Mouse (Mus musculus) limb, embryonic 12.5 days (tissue): Measurements from ENCODE around the gene Eci1. TPM values are rescaled to one million over a fixed set of nuclear protein-coding genes. Genes with fewer than 3 reads are reported as not detected.
"Not testable (repeated sequence)": the region's sequence is repeated elsewhere in the genome, so short reads cannot be mapped to it uniquely, and the experiment has no call there.

Experiments used
- ATAC-seq: fragments of 200-750 bp; cut with Nextera tagmentation; 2 replicates; pipeline ENCODE4 v1.8.0; 2017; ENCODE audit warnings: low read depth, moderate TSS enrichment; ENCODE audit not compliant: insufficient number of reproducible peaks, insufficient read depth, low FRiP score, low TSS enrichment
- H3K27ac ChIP-seq: fragments of 300-500 bp; sonication (generic); 2 replicates; pipeline ENCODE4 v1.5.1; 2016; ENCODE audit warnings: mild to moderate bottlenecking, moderate library complexity
- H3K27me3 ChIP-seq: fragments of 300-500 bp; sonication (generic); 2 replicates; pipeline ENCODE4 v1.6.1; 2016; ENCODE audit warnings: mild to moderate bottlenecking, moderate library complexity
- H3K36me3 ChIP-seq: fragments of 300-500 bp; sonication (generic); 2 replicates; pipeline ENCODE4 v1.6.1; 2016; ENCODE audit warnings: mild to moderate bottlenecking, moderate library complexity
- H3K4me1 ChIP-seq: fragments of 300-500 bp; sonication (generic); replicated peaks from 2 replicates; pipeline ENCODE4 v1.6.1; 2016
- H3K4me2 ChIP-seq: fragments of 300-500 bp; sonication (generic); 2 replicates; pipeline ENCODE4 v1.6.1; 2016; ENCODE audit warnings: mild to moderate bottlenecking, moderate library complexity
- H3K4me3 ChIP-seq: fragments of 300-500 bp; sonication (generic); replicated peaks from 2 replicates; pipeline ENCODE4 v1.5.1; 2016; ENCODE audit warnings: mild to moderate bottlenecking
- H3K9ac ChIP-seq: fragments of 300-500 bp; sonication (generic); replicated peaks from 2 replicates; pipeline ENCODE4 v1.6.1; 2016; ENCODE audit warnings: mild to moderate bottlenecking, moderate library complexity
- H3K9me3 ChIP-seq: fragments of 300-500 bp; sonication (generic); 2 replicates; pipeline ENCODE4 v1.6.1; 2016; ENCODE audit warnings: mild to moderate bottlenecking, moderate library complexity
- WGBS: fragments of 180-500 bp; shearing (Covaris S2); methylation state at CpG from one replicate; pipeline ENCODE4 v1.1.7; 2016; 5-methylcytosine and 5-hydroxymethylcytosine counted together
- polyA plus RNA-seq: library from polyadenylated mRNA; unstranded; fragments of >200 nt; fragmentation: Nextera tagmentation; extraction: Ambion mirVana; gene quantifications from 2 replicates; pipeline ENCODE4 v1.2.1, GENCODE M21; 2016

Gene Eci1
- polyA plus RNA-seq, 1 experiment from 2014 or later, result 102 TPM

DNA sequence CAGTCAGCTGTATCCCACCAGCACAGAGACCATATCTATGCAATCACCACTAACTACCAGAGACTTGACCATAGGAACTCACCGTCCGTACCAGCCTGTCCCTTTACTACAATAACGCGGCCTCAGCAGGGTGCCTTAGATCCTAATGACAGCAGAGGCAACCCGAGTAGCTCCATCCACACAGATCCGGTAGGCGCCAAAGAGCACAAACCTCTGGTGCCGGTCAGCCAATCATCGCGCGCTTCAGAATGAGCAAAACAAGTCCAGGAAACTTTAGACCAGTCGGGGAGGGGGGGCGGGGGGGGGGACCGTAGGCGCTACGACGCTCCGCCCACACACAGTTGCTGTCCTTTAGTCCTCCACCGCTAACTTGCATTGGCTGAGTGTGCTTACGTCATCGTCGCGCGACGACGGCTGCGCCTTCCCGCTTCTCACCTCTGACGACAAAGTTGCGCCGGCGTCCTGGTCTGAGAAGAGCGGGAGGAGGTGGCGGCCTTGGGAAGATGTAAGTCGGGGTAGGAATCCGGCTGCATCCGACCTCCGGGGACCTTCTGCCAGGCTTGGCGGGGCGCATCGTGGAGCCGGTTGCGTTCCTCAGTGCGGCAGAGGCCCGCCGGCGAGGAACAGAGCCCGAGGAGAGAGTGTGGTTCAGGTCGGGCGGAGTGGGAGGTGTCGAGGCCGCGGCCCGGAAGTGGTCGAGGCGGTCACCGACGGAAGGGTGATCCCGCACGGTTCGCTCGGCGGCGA lies 12.0 kb upstream of the Eci1 start, which contains the start of gene Rnps1:
Rnps1 (plus strand) TSS at position 336 of the 747 bp plus-strand sequence.
- Histone ChIP-seq H3K4me2 (peak within 1 kb of the TSS; percentile 96), H3K9me3 (no peaks in the 10 kb centered on the region), H3K4me3 (peak within 1 kb of the TSS; percentile 88), H3K4me1 (peaks cover 24% of the 10 kb centered on the region), H3K27me3 (no peaks in the 10 kb centered on the region), H3K27ac (peak within 1 kb of the TSS; percentile 95), H3K36me3 (peaks cover 54% of the 10 kb centered on the region), H3K9ac (peak within 1 kb of the TSS; percentile 93)
- peak; percentile 94 for ATAC-seq
- under 1% methylated on average over 63 of the region's 64 CpGs for WGBS

- WGBS, result under 1% methylated on average over 21 of the region's 21 CpGs
- Histone ChIP-seq H3K4me2 (peak overlapping the region; percentile 96), H3K27me3 (no peaks in the 10 kb centered on the region), H3K27ac (peak overlapping the region; percentile 95), H3K4me3 (peak overlapping the region; percentile 88), H3K4me1 (peaks cover 24% of the 10 kb centered on the region), H3K9ac (peak overlapping the region; percentile 93), H3K9me3 (no peaks in the 10 kb centered on the region), H3K36me3 (peaks cover 54% of the 10 kb centered on the region)
- ATAC-seq, result no peak; the same call in 1 of the 2 replicates
These were observed 11.4 kb upstream of the Eci1 start for GRCm38 (mm10) chr17:24415011-24415410.

GRCm38 (mm10) chr17:24416051-24416652 lies 10.3 kb upstream of the Eci1 start:
- peak overlapping the region; percentile 93 for H3K9ac ChIP-seq
- peaks cover 54% of the 10 kb centered on the region for H3K36me3 ChIP-seq

DNA sequence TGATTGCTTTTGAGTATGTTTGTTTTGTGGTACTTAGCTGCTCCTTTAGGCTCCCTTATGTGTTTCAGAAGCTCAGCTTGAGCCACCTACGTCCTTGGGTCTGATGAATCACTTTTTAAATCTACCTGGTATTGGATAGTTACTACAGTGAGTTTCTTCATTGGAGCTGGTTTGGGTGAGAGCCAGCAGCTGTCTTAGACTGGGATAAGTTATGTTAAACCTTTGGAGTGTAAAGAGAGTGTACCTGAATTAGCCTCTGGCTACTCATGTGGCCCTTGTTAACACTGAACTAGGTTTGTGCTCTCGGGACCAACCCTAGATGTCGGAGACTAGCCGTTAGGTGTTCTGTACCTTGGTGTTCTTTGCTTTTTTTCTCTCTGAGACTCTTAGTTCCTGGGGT lies 3.3 kb upstream of the Eci1 start:
- Histone ChIP-seq H3K4me3 (no peak overlapping the region), H3K27ac (no peak overlapping the region), H3K4me1 (peaks cover 4% of the 10 kb centered on the region), H3K4me2 (no peak overlapping the region), H3K9me3 (no peaks in the 10 kb centered on the region), H3K9ac (no peak overlapping the region), H3K36me3 (peaks cover 73% of the 10 kb centered on the region), H3K27me3 (no peaks in the 10 kb centered on the region)
- ATAC-seq, result no peak
- 94% methylated on average over 4 of the region's 4 CpGs for WGBS

More at GRCm38 (mm10) chr17:24416051-24416652, 10.3 kb upstream of the Eci1 start:
- no peaks in the 10 kb centered on the region for H3K9me3 ChIP-seq
- H3K4me2 ChIP-seq, result peak overlapping the region; percentile 96
- H3K27ac ChIP-seq, result no peak overlapping the region
- peak overlapping the region; percentile 88 for H3K4me3 ChIP-seq
- WGBS, result 92% methylated on average over 3 of the region's 3 CpGs
- no peak for ATAC-seq
- no peaks in the 10 kb centered on the region for H3K27me3 ChIP-seq
- H3K4me1 ChIP-seq, result peaks cover 24% of the 10 kb centered on the region

DNA sequence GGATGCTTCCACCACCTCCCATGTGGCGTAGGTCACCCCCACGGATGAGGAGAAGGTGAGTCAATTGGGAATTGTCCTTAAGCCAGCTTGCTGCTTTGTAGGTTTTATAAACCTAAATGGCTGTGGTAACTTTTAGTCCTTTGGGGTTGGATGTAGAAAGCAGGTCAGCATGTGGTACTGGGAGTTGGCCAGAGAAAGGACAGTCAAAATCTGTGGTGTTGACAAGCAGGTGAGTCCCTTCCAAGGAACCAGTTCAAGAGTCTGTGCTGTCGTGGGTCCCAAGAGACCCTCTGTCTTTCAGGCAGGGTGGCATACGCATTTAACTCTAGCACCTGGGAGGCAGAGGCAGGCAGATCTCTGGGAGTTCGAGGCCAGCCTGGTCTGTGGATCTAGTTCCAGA lies 2.0 kb upstream of the Eci1 start:
- H3K4me3 ChIP-seq, result no peak overlapping the region
- no peak for ATAC-seq
- H3K9me3 ChIP-seq, result no peaks in the 10 kb centered on the region
- H3K27ac ChIP-seq, result no peak overlapping the region
- no peak overlapping the region for H3K4me2 ChIP-seq
- peaks cover 8% of the 10 kb centered on the region for H3K4me1 ChIP-seq
- H3K36me3 ChIP-seq, result peaks cover 59% of the 10 kb centered on the region
- H3K9ac ChIP-seq, result no peak overlapping the region
- no peaks in the 10 kb centered on the region for H3K27me3 ChIP-seq
- 95% methylated on average over 5 of the region's 5 CpGs for WGBS

- 94% methylated on average over 6 of the region's 8 CpGs for WGBS
- H3K9ac ChIP-seq, H3K9me3 ChIP-seq, H3K27me3 ChIP-seq, ATAC-seq, H3K4me2 ChIP-seq, H3K4me3 ChIP-seq, H3K27ac ChIP-seq: not testable (repeated sequence)
- peaks cover 50% of the 10 kb centered on the region for H3K36me3 ChIP-seq
- peaks cover 13% of the 10 kb centered on the region for H3K4me1 ChIP-seq
These were observed 1.1 kb upstream of the Eci1 start for GRCm38 (mm10) chr17:24425326-24425725.

- no peak overlapping the region for H3K4me2 ChIP-seq
- ATAC-seq, result no peak
- peaks cover 45% of the 10 kb centered on the region for H3K36me3 ChIP-seq
- H3K9ac ChIP-seq, result no peak overlapping the region
- no peaks in the 10 kb centered on the region for H3K27me3 ChIP-seq
- 88% methylated on average over 7 of the region's 7 CpGs for WGBS
- H3K27ac ChIP-seq, result peak overlapping the region; percentile 98
- H3K9me3 ChIP-seq, result no peaks in the 10 kb centered on the region
- H3K4me3 ChIP-seq, result no peak overlapping the region
- H3K4me1 ChIP-seq, result peaks cover 19% of the 10 kb centered on the region
These were observed 536 bp upstream of the Eci1 start for GRCm38 (mm10) chr17:24425905-24426304.

GRCm38 (mm10) chr17:24427170-24427557 lies 723 bp downstream of the Eci1 start:
- H3K4me2 ChIP-seq, result peak overlapping the region; percentile 65
- WGBS, result 7% methylated on average over 8 of the region's 8 CpGs
- no peaks in the 10 kb centered on the region for H3K27me3 ChIP-seq
- peaks cover 32% of the 10 kb centered on the region for H3K36me3 ChIP-seq
- H3K9me3 ChIP-seq, result no peaks in the 10 kb centered on the region
- H3K27ac ChIP-seq, result peak overlapping the region; percentile 98
- no peak for ATAC-seq
- H3K4me3 ChIP-seq, result peak overlapping the region; percentile 71
- H3K4me1 ChIP-seq, result peaks cover 20% of the 10 kb centered on the region
- peak overlapping the region; percentile 93 for H3K9ac ChIP-seq

DNA sequence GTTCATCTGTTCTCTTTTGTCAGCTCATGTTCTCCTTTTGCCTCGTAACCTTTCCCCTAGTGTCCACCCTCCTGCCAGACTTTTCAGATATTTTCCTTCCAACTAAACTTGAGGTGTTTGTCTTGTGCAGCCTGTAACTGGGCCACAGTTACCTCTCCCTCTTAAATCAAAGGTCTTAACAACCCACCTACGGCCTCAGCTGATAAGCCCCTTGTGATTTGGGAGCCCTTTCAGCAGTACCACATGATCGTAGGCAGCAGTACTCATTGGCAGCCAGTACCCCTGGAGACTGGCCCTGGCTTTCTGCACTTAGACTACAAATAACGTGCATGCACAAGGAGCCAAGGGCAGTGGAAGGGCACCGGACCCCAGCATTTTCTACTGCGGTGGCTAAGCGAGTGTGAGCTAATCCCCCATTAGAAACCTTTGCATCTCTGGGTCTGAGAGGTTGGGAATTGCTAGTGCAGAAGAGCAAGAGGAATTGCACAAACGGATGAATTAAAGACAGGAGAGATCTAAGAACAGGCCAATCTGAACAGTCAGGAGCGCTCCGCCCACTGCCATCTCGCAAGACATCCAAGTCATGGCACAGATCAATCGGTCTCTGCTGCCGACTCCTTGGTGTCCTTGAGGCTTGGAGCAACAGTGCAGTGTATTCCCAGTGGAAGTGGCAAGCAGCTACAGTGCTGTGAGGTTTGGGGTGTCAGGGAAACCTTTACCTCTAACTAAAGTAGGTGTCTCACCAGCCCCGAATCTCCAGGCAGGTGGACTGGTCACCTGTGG lies 3.0 kb downstream of the Eci1 start:
- Histone ChIP-seq H3K27me3 (no peaks in the 10 kb centered on the region), H3K9ac (no peak overlapping the region), H3K4me3 (no peak overlapping the region), H3K4me1 (peaks cover 20% of the 10 kb centered on the region), H3K27ac (no peak overlapping the region), H3K36me3 (peaks cover 27% of the 10 kb centered on the region), H3K4me2 (no peak overlapping the region), H3K9me3 (no peaks in the 10 kb centered on the region)
- no peak for ATAC-seq
- 82% methylated on average over 14 of the region's 14 CpGs for WGBS

GRCm38 (mm10) chr17:24437016-24437415 lies 10.6 kb downstream of the Eci1 start:
- no peak overlapping the region for H3K4me2 ChIP-seq
- no peak overlapping the region for H3K4me3 ChIP-seq
- H3K9ac ChIP-seq, result no peak overlapping the region
- peak; percentile 67; the same call in 1 of the 2 replicates for ATAC-seq
- peaks cover 92% of the 10 kb centered on the region for H3K36me3 ChIP-seq
- H3K27me3 ChIP-seq, result no peaks in the 10 kb centered on the region
- 79% methylated on average over 5 of the region's 5 CpGs for WGBS
- no peak overlapping the region for H3K27ac ChIP-seq
- H3K9me3 ChIP-seq, result no peaks in the 10 kb centered on the region
- H3K4me1 ChIP-seq, result no peaks in the 10 kb centered on the region

- 92% methylated on average over 8 of the region's 8 CpGs for WGBS
- Histone ChIP-seq H3K4me2 (no peak overlapping the region), H3K9ac (no peak overlapping the region), H3K27ac (no peak overlapping the region), H3K36me3 (peaks cover 97% of the 10 kb centered on the region), H3K9me3 (no peaks in the 10 kb centered on the region), H3K4me3 (no peak overlapping the region), H3K4me1 (no peaks in the 10 kb centered on the region), H3K27me3 (no peaks in the 10 kb centered on the region)
- ATAC-seq, result no peak
These were observed 13.9 kb downstream of the Eci1 start for GRCm38 (mm10) chr17:24440377-24440776.
